Mouse (Mus musculus): ENCODE results near the gene St3gal6.

DNA sequence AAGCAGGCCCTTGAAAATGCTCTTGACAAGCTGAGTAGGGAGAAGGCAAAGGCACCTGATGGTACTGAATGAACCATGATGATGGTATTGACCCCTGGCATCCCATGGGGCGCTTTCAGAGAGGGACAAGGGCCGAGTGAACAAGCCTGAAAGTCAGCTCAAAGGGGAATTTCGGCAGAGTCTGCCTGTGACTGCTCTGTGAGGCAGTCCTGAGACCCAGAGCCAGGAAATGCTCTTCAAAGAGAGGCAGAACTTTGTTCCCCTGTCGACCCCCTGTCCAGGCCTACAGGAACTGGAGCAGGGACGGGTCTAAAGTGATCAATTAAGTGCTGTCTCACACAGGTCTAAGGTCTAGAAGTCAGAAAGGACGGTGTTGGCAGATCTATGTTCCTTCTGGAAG is 10.3 kb downstream of the St3gal6 start:
- TF ChIP-seq CTCF (IDR thresholded peaks at IDR 0.05; ENCODE audit: low read depth), result no peak
- no peak for TF ChIP-seq EP300 (IDR thresholded peaks at IDR 0.05; ENCODE audit: low read depth)

All from heart, postnatal 0 days (tissue).